Comparison of ENCODE assay signal across 8 mouse cellular contexts in genomic region chr6:37589340-37589962, GRCm38 (mm10). TPM values are rescaled to one million over a fixed set of nuclear protein-coding genes. Genes with fewer than 3 reads are reported as not detected.
DNase-seq lines count a peak whose midpoint lies in the region; ATAC-seq and TF ChIP-seq lines count a peak whose summit lies in the region.

No protein-coding gene starts in this region.

- peak; percentile 27 for DNase-seq in Patski (ENCODE audit: low read depth, low spot score)
- DNase-seq in cerebellum, adult 11 months, result peak; percentile 29
- peak; percentile 87 for DNase-seq in hindbrain, embryonic 10.5 days (ENCODE audit: low spot score)
- peak; percentile 51 for DNase-seq in layer of hippocampus, adult 9-10 months (ENCODE audit: low spot score)
- peak; percentile 76 for DNase-seq in lung, postnatal 25 days (ENCODE audit: low spot score)
- peak; percentile 34 for DNase-seq in retina, adult 2 months (ENCODE audit: low read depth, low spot score)
- DNase-seq in thymus, postnatal 4 days, result peak; percentile 80

- ATAC-seq in Patski, result peak; percentile 62
- ATAC-seq in forebrain, embryonic 15.5 days (replicated peaks), result peak; percentile 85

- H3K9me3 ChIP-seq in forebrain, embryonic 15.5 days, result no peaks in the 10 kb centered on the region
- H3K9me3 ChIP-seq in hindbrain, embryonic 10.5 days, result no peaks in the 10 kb centered on the region

- POLR2A ChIA-PET in Patski (lab: Charles Lee), result no interaction called here

- no peaks in the 10 kb centered on the region for H3K27me3 ChIP-seq in Patski
- H3K27me3 ChIP-seq in forebrain, embryonic 15.5 days, result no peaks in the 10 kb centered on the region
- no peaks in the 10 kb centered on the region for H3K27me3 ChIP-seq in hindbrain, embryonic 10.5 days (ENCODE audit: insufficient read depth, poor library complexity, severe bottlenecking)

- WGBS in forebrain, embryonic 15.5 days, result 4% methylated on average over 4 of the region's 4 CpGs
- 9% methylated on average over 4 of the region's 4 CpGs for WGBS in hindbrain, embryonic 10.5 days

- H3K27ac ChIP-seq in forebrain, embryonic 15.5 days (replicated peaks), result peak overlapping the region; percentile 71
- H3K27ac ChIP-seq in hindbrain, embryonic 10.5 days, result peak overlapping the region; percentile 84

- H3K36me3 ChIP-seq in forebrain, embryonic 15.5 days, result no peaks in the 10 kb centered on the region
- H3K36me3 ChIP-seq in hindbrain, embryonic 10.5 days, result no peaks in the 10 kb centered on the region

- H3K9ac ChIP-seq in forebrain, embryonic 15.5 days (replicated peaks), result no peak overlapping the region

- TF ChIP-seq CTCF in Patski (IDR thresholded peaks at IDR 0.05), result peak; percentile 82

- in situ Hi-C loops in Patski (cut with MboI; ENCODE audit: low pct_unique_long_range_greater_than_20kb), result no loop called here

- peaks cover 29% of the 10 kb centered on the region for H3K4me1 ChIP-seq in forebrain, embryonic 15.5 days
- peaks cover 43% of the 10 kb centered on the region for H3K4me1 ChIP-seq in hindbrain, embryonic 10.5 days (replicated peaks)

- H3K4me2 ChIP-seq in forebrain, embryonic 15.5 days (replicated peaks), result no peak overlapping the region

- H3K4me3 ChIP-seq in forebrain, embryonic 15.5 days, result no peak overlapping the region
- no peak overlapping the region for H3K4me3 ChIP-seq in hindbrain, embryonic 10.5 days

- CTCF ChIA-PET in Patski (lab: Charles Lee), result interaction anchor here (1.1 to 1.3 kb wide), 4 partner anchors 8 to 26 kb away, joined by 3 to 4 read pairs (median 3); no protein-coding TSS in a partner anchor

RNA-seq across cellular contexts. Expression of gene Akr1d1, which starts 59.5 kb away (rescaled TPM):
- not detected for polyA plus RNA-seq in Patski (2021)
- not detected in 2 replicates for polyA plus RNA-seq in forebrain, embryonic 15.5 days (2015; fragmentation: Nextera tagmentation; extraction: Ambion mirVana)
- not detected in 2 replicates for polyA plus RNA-seq in hindbrain, embryonic 10.5 days (2016; fragmentation: Nextera tagmentation; extraction: Ambion mirVana)

Comparison
In these comparisons a context has a peak if more than half of its experiments do, and no peak if none do; other contexts are left out.
1. DNase-seq: peak in every context shown above with its lines; median percentile 87 in hindbrain, embryonic 10.5 days; 80 in thymus, postnatal 4 days; 76 in lung, postnatal 25 days; 51 in layer of hippocampus, adult 9-10 months; 34 in retina, adult 2 months; 29 in cerebellum, adult 11 months; 27 in Patski.